Mouse (Mus musculus): ENCODE measurements around the gene Dvl1. TPM values are rescaled to one million over a fixed set of nuclear protein-coding genes. Genes with fewer than 3 reads are reported as not detected.

The Dvl1 gene
- polyA plus RNA-seq, 1 experiment, result 46.6 TPM

- Histone ChIP-seq H3K27me3 (ENCODE audit: control insufficient read depth, insufficient read depth, insufficient read length) (no peaks in the 10 kb centered on the region), H3K36me3 (ENCODE audit: control insufficient read depth, insufficient read depth) (peaks cover 11% of the 10 kb centered on the region)
Measured at GRCm38 (mm10) chr4:155907003-155907402, 59.8 kb downstream of the Dvl1 start.

GRCm38 (mm10) chr4:155908281-155908680, 61.1 kb downstream of the Dvl1 start:
- H3K4me3 ChIP-seq (ENCODE audit: insufficient read depth, poor library complexity, severe bottlenecking), result no peak overlapping the region
- no peaks in the 10 kb centered on the region for H3K36me3 ChIP-seq (ENCODE audit: control insufficient read depth, insufficient read depth)
- H3K79me2 ChIP-seq (ENCODE audit: control insufficient read depth, insufficient read depth), result no peaks in the 10 kb centered on the region
- H3K79me3 ChIP-seq (ENCODE audit: low read depth), result no peaks in the 10 kb centered on the region
- H3ac ChIP-seq (ENCODE audit: control insufficient read depth, insufficient read length, low read depth), result no peak overlapping the region
- TF ChIP-seq MYOG (IDR thresholded peaks at IDR 0.05; ENCODE audit: control insufficient read depth, extremely low read depth, insufficient read length), result no peak
- TF ChIP-seq FOSL1 (IDR thresholded peaks at IDR 0.05; ENCODE audit: insufficient read depth, low read length, poor library complexity, severe bottlenecking), result no peak
- no peak for TF ChIP-seq USF1 (IDR thresholded peaks at IDR 0.05; ENCODE audit: low read depth)
- TF ChIP-seq MYOD1 (IDR thresholded peaks at IDR 0.05; ENCODE audit: control insufficient read depth, insufficient read length, low read depth), result no peak
- TF ChIP-seq CEBPB (IDR thresholded peaks at IDR 0.05; ENCODE audit: low read depth), result no peak
- TF ChIP-seq MAX (IDR thresholded peaks at IDR 0.05), result no peak
- TF ChIP-seq CTCF (IDR thresholded peaks at IDR 0.05; ENCODE audit: control insufficient read depth, insufficient read depth, insufficient read length), result no peak
- no peaks in the 10 kb centered on the region for H3K27me3 ChIP-seq (ENCODE audit: control insufficient read depth, insufficient read depth, insufficient read length)

More at GRCm38 (mm10) chr4:155907003-155907402, 59.8 kb downstream of the Dvl1 start:
- Histone ChIP-seq H3K79me2 (ENCODE audit: control insufficient read depth, insufficient read depth) (no peaks in the 10 kb centered on the region), H3ac (ENCODE audit: control insufficient read depth, insufficient read length, low read depth) (no peak overlapping the region), H3K4me3 (ENCODE audit: insufficient read depth, poor library complexity, severe bottlenecking) (no peak overlapping the region), H3K79me3 (ENCODE audit: low read depth) (no peaks in the 10 kb centered on the region)
- no peak for TF ChIP-seq MYOG (IDR thresholded peaks at IDR 0.05; ENCODE audit: control insufficient read depth, extremely low read depth, insufficient read length)
- no peak for TF ChIP-seq MYOD1 (IDR thresholded peaks at IDR 0.05; ENCODE audit: control insufficient read depth, insufficient read length, low read depth)
- TF ChIP-seq CTCF (IDR thresholded peaks at IDR 0.05; ENCODE audit: control insufficient read depth, insufficient read depth, insufficient read length), result no peak
- TF ChIP-seq FOSL1 (IDR thresholded peaks at IDR 0.05; ENCODE audit: insufficient read depth, low read length, poor library complexity, severe bottlenecking), result no peak
- TF ChIP-seq MAX (IDR thresholded peaks at IDR 0.05), result no peak
- TF ChIP-seq CEBPB (IDR thresholded peaks at IDR 0.05; ENCODE audit: low read depth), result no peak
- TF ChIP-seq USF1 (IDR thresholded peaks at IDR 0.05; ENCODE audit: low read depth), result no peak

GRCm38 (mm10) chr4:155908751-155909150, 61.5 kb downstream of the Dvl1 start:
- Histone ChIP-seq H3K4me3 (ENCODE audit: insufficient read depth, poor library complexity, severe bottlenecking) (no peak overlapping the region), H3ac (ENCODE audit: control insufficient read depth, insufficient read length, low read depth) (no peak overlapping the region), H3K79me3 (ENCODE audit: low read depth) (no peaks in the 10 kb centered on the region), H3K36me3 (ENCODE audit: control insufficient read depth, insufficient read depth) (no peaks in the 10 kb centered on the region), H3K27me3 (ENCODE audit: control insufficient read depth, insufficient read depth, insufficient read length) (no peaks in the 10 kb centered on the region), H3K79me2 (ENCODE audit: control insufficient read depth, insufficient read depth) (no peaks in the 10 kb centered on the region)
- TF ChIP-seq CTCF (IDR thresholded peaks at IDR 0.05; ENCODE audit: control insufficient read depth, insufficient read depth, insufficient read length) (no peak), MAX (IDR thresholded peaks at IDR 0.05) (no peak), MYOG (IDR thresholded peaks at IDR 0.05; ENCODE audit: control insufficient read depth, extremely low read depth, insufficient read length) (no peak), FOSL1 (IDR thresholded peaks at IDR 0.05; ENCODE audit: insufficient read depth, low read length, poor library complexity, severe bottlenecking) (no peak), MYOD1 (IDR thresholded peaks at IDR 0.05; ENCODE audit: control insufficient read depth, insufficient read length, low read depth) (no peak), USF1 (IDR thresholded peaks at IDR 0.05; ENCODE audit: low read depth) (no peak), CEBPB (IDR thresholded peaks at IDR 0.05; ENCODE audit: low read depth) (no peak)

Other genes starting within 250 kb of the Dvl1 start
- 6.3 TPM for gene Slc35e2, start 246.0 kb upstream of the Dvl1 start, polyA plus RNA-seq (2012; fragmentation: generic; extraction: Trizol)
- 40.4 TPM for gene Cdk11b, start 222.5 kb upstream of the Dvl1 start, polyA plus RNA-seq (2012; fragmentation: generic; extraction: Trizol)
- not detected for gene Gm10563, start 202.0 kb upstream of the Dvl1 start, polyA plus RNA-seq (2012; fragmentation: generic; extraction: Trizol)
- gene Mmp23, start 194.0 kb upstream of the Dvl1 start, polyA plus RNA-seq (2012; fragmentation: generic; extraction: Trizol), result 4.5 TPM
- 16.2 TPM for gene Mib2, start 178.2 kb upstream of the Dvl1 start, polyA plus RNA-seq (2012; fragmentation: generic; extraction: Trizol)
- 9.0 TPM for gene Fndc10, start 153.1 kb upstream of the Dvl1 start, polyA plus RNA-seq (2012; fragmentation: generic; extraction: Trizol)
- gene Ssu72, start 142.6 kb upstream of the Dvl1 start, polyA plus RNA-seq (2012; fragmentation: generic; extraction: Trizol), result 92.4 TPM
- 0.39 TPM for gene Tmem240, start 112.6 kb upstream of the Dvl1 start, polyA plus RNA-seq (2012; fragmentation: generic; extraction: Trizol)
- gene Atad3a, start 86.3 kb upstream of the Dvl1 start, polyA plus RNA-seq (2012; fragmentation: generic; extraction: Trizol), result 72.9 TPM
- 1.0 TPM for gene Vwa1, start 72.7 kb upstream of the Dvl1 start, polyA plus RNA-seq (2012; fragmentation: generic; extraction: Trizol)
- gene Tmem88b, start 61.5 kb upstream of the Dvl1 start, polyA plus RNA-seq (2012; fragmentation: generic; extraction: Trizol), result 0.18 TPM
- gene Ankrd65, start 57.0 kb upstream of the Dvl1 start, polyA plus RNA-seq (2012; fragmentation: generic; extraction: Trizol), result not detected
- 262 TPM for gene Mrpl20, start 44.5 kb upstream of the Dvl1 start, polyA plus RNA-seq (2012; fragmentation: generic; extraction: Trizol)
- 18.8 TPM for gene Ccnl2, start 34.9 kb upstream of the Dvl1 start, polyA plus RNA-seq (2012; fragmentation: generic; extraction: Trizol)
- 140 TPM for gene Aurkaip1, start 16.1 kb upstream of the Dvl1 start, polyA plus RNA-seq (2012; fragmentation: generic; extraction: Trizol)
- 38.0 TPM for gene Mxra8, start 7.7 kb upstream of the Dvl1 start, polyA plus RNA-seq (2012; fragmentation: generic; extraction: Trizol)
- 0.08 TPM for gene Tas1r3, start 16.0 kb downstream of the Dvl1 start, polyA plus RNA-seq (2012; fragmentation: generic; extraction: Trizol)
- 11.8 TPM for gene Cptp, start 22.0 kb downstream of the Dvl1 start, polyA plus RNA-seq (2012; fragmentation: generic; extraction: Trizol)
- gene Ints11, start 22.1 kb downstream of the Dvl1 start, polyA plus RNA-seq (2012; fragmentation: generic; extraction: Trizol), result 68.4 TPM
- 30.7 TPM for gene Pusl1, start 44.4 kb downstream of the Dvl1 start, polyA plus RNA-seq (2012; fragmentation: generic; extraction: Trizol)
- gene Acap3, start 44.4 kb downstream of the Dvl1 start, polyA plus RNA-seq (2012; fragmentation: generic; extraction: Trizol), result 31.0 TPM
- gene Ube2j2, start 96.4 kb downstream of the Dvl1 start, polyA plus RNA-seq (2012; fragmentation: generic; extraction: Trizol), result 68.2 TPM
- 2.4 TPM for gene C1qtnf12, start 114.9 kb downstream of the Dvl1 start, polyA plus RNA-seq (2012; fragmentation: generic; extraction: Trizol)
- gene B3galt6, start 145.2 kb downstream of the Dvl1 start, polyA plus RNA-seq (2012; fragmentation: generic; extraction: Trizol), result 6.6 TPM
- gene Sdf4, start 145.5 kb downstream of the Dvl1 start, polyA plus RNA-seq (2012; fragmentation: generic; extraction: Trizol), result 141 TPM
- gene Tnfrsf4, start 166.4 kb downstream of the Dvl1 start, polyA plus RNA-seq (2012; fragmentation: generic; extraction: Trizol), result 0.54 TPM
- 0.30 TPM for gene Tnfrsf18, start 178.8 kb downstream of the Dvl1 start, polyA plus RNA-seq (2012; fragmentation: generic; extraction: Trizol)
- gene Ttll10, start 212.0 kb downstream of the Dvl1 start, polyA plus RNA-seq (2012; fragmentation: generic; extraction: Trizol), result not detected